Mouse (Mus musculus) cerebellum, adult 2 months (tissue): ENCODE measurements around the gene Pdzd4.

Source experiments
- CTCF ChIP-seq: fragments of 200-500 bp; IDR thresholded peaks from 2 replicates; pipeline ENCODE4 v1.5.1; 2011; ENCODE audit warnings: low read depth, mild to moderate bottlenecking, control low read depth, low read length, moderate library complexity, borderline replicate concordance; ENCODE audit not compliant: insufficient read depth
- POLR2A ChIP-seq: fragments of 200-500 bp; IDR thresholded peaks from 2 replicates; pipeline ENCODE4 v1.6.1; 2011; ENCODE audit warnings: low read length, control low read depth, borderline replicate concordance; ENCODE audit not compliant: insufficient read depth

- TF ChIP-seq CTCF (no peak), POLR2A (no peak)
Observed at GRCm38 (mm10) chrX:73836691-73837090, 11.9 kb upstream of the Pdzd4 start.
